Mouse (Mus musculus) urinary bladder, adult 2 months (tissue): ENCODE data around the gene Palm. TPM values are rescaled to one million over a fixed set of nuclear protein-coding genes. Genes with fewer than 3 reads are reported as not detected.

ENCODE experiments used
- DNase-seq: peaks from one replicate; pipeline ENCODE4 v3.0.0; 2022; ENCODE audit warnings: low spot score
- polyA plus RNA-seq: library from polyadenylated mRNA; depleted of rRNA; stranded (reverse); fragments of >200 nt; gene quantifications from 2 replicates; pipeline ENCODE4 v1.2.3, GENCODE M21; 2012

The Palm gene
- polyA plus RNA-seq, 1 experiment, result 52.6 TPM

DNA sequence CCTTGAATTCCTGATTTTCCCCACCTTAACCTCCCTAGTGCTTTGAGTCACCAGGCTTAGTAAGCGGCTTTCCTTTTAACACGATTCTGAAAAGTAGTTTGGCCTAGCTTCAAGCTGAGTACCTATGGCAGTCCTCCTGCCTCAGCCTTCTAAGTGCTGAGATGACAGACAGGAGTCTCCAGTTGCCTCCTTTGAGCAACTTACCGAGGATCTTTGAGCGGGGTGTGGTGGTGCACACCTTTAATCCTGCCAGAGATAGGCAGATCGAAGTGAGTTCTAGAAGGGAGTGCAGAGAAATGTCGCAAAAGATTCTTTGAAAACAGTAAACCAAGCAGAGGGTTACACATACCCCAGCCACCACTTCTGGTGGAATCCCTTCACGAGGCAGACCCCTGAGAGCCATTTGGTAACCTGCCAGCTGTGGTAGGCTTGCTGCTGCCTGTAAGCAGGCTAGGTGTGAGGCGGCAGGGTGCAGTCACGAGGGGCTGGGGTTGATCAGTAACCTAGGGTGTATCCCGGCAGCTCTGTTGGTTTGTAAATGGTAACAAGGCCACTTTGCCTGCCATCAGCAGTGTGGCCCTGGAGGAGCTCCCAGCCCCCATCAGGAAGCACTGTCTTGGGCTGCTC, 62.3 kb downstream of the Palm start:
- no peak for DNase-seq

DNA sequence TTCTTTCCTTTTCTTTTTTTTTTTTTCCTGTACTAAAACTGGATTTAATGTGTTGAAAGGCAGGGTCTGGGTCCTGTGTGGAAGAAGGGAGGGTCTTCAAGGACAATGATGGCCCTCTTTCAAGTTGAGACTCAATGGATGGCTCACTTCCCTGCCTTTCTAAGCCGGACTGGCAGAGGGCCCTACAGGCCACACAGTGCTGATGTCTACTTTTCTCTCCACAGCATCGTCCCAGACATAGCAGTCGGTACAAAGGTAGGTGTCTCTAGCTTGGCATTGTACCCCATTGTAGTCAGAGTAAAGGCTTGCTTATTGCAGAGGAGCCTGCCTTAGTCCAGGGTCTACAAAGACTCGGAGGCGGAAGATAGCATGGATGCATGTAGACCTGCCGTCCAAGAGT, 62.9 kb downstream of the Palm start:
- no peak for DNase-seq

DNA sequence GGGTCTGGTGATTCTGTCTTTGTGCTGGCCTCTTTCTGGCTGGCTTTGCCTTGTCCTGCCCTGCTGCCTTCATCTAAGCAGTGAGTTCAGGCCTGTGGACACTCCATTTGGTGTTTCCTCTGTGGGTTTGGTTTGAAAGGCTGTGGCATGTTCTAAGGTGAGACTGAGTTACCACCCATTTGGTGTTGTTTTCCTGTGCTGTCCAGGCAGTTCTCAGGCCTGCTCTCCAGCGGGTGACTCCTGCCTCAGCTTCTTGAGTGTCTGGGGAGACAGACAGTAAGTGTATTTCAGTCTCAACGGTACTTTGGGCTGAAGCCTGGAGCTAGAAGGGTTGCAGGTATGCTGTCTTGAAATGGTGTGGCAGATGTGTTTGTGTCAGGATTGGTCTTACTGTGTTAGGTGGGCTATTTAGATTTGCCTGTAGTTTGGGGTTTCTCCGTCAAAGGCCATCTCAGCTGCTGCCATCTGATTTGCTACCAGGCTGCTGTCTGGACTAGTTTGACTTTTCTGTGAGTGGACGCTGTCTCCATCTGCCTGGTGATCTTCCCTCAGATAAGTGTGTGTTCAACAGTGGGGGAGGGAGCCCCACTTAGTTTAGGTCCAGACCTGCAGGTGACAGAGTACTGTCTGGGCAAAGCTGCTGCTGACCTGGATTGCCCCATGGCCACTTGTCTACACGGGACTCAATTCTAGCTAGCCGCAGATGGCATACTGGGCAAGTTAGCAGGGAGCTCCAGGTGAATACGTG, 63.5 kb downstream of the Palm start:
- no peak for DNase-seq

DNA sequence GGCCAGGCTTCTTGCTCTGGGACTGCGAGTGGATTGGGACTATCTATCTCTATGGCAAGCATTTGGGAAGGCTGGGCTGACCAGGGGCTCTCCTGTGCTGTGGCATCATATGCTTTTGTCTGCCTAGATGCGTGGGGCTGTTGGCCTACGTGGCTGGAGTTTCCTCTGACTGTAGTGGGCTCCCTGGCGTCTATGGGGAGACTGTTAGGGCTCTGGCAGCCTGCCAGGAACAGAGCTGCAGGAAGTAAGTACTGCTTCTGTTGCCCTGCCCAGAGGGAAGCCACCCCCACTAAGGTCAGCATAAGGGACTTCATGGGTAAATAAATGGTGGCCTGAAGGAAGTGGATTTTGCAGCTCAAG, 64.1 kb downstream of the Palm start:
- no peak for DNase-seq

DNA sequence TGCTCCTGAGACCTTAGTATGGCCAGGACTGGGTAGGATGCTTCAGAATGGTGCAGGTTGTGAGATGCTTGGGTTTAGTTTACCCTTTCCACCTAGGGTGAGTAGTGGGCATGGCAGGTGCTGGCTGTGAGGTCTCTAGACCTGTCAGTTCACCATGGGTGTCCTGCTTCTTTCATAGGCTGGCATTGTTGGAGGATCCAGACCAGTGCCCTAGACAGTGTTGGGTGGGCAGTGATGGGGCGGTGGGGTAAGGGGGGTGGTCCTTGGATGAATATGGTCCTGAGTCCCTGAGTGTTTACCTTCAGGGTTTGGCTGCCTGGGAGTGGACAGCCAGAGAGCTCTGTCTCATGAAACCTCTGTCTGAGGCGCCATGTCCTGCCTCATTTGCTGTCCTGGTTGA, 64.5 kb downstream of the Palm start:
- DNase-seq, result no peak

DNA sequence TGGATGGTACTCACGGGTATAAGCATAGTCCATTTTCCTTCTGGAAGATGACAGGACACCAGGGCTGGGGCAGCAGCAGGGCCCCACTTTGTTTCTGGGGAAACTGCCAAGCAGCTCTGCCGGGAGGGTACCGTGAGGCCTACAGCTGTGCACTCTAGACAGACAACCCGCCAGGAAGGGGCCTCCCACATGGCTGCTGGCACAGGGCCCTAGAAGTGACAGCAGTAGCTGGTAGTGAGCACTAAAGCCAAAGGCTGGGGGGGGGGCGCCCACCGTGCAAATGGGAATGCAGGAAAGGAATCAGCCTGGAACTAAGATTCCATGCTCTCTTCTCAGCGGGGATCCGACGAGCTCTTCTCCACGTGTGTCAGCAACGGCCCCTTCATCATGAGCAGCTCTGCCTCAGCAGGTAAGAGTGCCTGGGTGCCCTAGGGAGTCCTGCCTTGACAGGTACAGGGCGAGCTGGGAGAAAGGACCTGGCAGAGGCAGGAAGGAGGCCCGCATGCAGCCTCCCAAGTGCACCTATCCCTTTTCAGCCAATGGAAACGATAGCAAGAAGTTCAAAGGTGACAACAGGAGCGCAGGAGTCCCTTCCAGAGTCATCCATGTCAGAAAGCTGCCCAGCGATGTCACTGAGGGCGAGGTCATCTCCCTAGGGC, 65.2 kb downstream of the Palm start:
- no peak for DNase-seq

DNA sequence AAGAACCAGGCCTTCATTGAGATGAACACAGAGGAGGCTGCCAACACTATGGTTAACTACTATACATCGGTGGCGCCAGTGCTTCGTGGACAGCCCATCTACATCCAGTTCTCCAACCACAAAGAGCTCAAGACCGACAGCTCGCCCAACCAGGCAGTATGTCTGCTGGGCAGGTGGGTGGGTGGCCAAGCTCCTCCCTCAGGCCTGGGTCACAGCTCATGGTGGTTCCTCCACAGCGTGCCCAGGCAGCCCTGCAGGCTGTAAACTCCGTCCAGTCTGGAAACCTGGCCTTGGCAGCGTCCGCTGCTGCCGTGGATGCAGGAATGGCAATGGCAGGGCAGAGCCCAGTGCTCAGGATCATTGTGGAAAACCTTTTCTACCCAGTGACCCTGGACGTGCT, 65.7 kb downstream of the Palm start:
- no peak for DNase-seq

DNA sequence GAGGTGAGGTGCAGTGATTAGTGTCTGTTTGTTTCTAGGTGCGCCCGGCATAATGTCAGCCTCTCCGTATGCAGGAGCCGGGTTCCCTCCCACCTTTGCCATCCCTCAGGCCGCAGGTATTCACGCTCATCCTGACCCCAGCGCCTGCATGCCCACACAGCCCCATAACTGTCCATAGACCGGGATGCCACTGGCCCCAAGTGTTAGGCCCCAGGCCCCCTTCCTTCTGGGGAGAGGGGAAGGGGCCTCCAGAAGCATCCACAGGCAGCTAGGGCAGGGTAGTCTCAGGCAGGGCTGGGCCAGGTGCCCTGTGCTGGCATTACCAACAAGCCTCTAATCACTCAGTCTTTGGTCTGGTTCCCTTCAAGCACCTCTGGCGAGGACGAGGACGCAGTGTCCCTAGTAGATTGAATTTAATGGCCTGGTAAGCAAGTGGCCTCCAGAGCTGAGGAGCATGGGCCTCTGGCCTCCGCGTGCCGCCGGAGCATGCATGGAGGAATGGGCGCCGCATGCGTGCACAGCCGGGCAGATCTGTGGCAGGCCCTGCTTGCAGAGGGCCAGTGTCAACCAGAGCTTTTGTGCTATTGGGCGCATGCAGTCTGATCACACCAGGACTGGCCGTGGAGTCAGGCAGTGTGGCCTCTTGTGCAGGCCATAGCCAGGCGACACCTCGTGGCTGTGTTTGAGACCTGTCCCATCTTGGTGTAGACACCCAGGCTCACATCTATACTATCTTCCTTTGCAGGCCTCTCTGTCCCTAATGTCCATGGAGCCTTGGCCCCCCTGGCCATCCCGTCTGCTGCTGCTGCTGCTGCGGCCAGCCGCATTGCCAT, 66.9 kb downstream of the Palm start:
- no peak for DNase-seq

DNA sequence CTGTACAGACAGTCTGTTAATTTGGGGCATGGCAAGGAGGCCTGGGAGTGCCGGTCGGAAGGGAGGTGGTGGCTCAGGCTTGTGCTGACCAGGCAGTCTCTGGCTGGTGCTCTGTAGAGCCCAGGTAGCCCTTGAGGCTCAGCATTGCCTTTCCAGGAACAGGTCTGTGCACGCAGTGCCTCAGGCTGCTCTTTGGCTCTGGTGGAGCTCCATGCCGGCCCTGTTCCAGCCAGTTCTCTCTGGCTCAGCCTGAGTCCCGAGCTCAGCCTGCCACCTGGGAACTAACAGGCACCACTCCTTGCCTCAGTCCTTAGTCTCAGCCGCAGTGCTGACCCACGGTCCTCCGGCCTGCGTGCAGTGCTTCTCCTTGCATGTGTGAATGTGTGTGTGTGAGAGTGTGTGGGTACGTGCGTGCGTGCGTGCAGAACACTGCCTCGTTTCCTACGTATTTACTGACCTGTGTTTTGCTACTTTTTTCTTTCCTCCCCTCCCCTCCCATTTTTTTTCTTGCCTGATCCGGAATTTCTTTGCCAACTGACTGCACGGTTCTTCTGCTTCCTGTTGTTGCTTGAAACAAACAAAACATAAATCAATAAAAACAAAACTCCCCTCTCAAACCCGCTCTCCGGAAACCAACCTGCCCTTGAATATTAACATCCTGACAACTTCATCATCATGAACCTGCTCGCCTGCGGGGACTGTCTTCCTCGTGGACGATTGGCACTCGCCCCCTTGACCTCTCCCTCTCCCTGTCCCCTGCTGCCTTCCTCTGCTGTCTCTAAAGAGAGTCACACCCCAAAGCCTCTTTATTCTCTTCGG, 68.1 kb downstream of the Palm start:
- no peak for DNase-seq

DNA sequence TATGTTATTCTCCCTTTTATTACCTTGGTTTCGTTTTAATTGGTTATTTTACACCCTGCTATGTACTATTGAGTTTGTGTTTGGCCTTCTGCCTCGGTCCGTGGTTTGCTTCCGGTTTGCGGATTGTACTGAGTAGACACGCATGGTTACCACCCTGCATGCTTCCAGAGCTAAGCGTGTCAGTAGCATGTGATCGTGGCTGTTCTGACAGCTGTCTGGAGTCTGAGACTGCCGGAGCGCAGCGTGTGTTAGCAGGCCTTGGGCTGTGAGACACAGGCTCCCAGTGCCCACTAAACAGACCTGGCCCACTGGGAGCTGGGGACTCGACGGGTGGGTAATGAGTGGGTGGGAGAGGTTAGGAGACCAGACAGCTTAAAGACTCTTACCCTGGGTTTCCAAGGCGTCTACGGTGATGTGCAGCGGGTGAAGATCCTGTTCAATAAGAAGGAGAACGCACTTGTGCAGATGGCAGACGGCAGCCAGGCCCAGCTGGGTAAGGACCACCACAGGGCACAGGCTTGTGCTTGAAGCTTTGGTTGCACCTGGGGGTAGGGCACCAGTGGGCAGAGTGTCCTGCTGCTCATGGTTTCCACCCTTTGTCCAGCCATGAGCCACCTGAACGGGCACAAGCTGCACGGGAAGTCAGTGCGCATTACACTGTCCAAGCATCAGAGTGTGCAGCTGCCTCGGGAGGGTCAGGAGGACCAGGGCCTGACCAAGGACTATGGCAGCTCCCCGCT, 68.8 kb downstream of the Palm start:
- DNase-seq, result no peak

DNA sequence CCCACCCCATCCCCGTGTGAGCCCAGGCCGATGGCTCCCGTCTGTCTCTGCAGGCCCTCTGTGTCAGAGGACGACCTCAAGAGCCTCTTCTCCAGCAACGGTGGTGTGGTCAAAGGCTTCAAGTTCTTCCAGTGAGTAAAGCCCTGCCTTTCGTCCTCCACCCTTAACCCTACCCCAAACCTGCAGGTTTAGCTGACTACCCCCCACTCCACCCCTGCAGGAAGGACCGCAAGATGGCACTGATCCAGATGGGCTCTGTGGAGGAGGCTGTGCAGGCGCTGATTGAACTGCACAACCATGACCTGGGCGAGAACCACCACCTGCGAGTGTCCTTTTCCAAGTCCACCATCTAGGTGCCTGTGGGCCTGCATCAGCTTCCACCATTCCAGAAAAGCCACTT, 69.6 kb downstream of the Palm start:
- DNase-seq, result no peak

DNA sequence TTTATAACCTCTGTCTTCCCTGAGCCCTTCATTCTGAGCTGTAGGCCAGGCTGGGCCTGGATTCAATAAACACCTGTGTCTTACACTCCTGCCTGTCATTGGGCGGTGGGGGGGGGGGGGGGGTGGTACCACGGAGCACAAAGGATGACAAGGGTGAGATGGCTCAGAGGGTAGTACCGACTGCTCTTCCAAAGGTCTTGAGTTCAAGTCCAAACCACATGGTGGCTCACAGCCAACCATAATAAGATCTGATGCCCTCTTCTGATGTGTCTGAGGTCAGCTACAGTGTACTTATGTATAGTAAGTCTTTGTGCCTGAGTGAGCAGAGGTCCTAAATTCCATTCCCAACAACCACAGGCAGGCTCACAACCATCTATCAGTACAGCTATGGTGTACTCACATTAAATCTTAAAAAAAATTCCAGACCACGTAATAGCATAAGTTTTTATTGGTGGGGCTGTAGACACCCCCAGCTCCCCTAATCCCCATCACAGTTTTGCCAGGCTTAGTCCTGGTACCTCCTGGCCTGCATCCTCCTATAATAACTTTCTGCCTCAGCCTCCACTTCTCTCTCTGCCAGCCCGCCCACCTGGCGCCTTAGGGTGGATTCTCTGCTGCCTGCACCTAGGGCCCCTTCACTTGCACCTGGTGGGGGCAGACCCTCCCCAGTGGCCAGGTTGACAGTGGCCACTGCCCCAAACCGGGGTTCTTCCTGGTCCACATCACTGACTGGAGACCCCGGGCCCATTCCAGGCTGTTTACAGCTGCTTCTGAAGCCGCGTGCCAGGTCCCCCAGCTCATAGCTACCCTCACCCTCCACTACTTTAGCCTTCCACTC, 71.2 kb downstream of the Palm start:
- no peak for DNase-seq

DNA sequence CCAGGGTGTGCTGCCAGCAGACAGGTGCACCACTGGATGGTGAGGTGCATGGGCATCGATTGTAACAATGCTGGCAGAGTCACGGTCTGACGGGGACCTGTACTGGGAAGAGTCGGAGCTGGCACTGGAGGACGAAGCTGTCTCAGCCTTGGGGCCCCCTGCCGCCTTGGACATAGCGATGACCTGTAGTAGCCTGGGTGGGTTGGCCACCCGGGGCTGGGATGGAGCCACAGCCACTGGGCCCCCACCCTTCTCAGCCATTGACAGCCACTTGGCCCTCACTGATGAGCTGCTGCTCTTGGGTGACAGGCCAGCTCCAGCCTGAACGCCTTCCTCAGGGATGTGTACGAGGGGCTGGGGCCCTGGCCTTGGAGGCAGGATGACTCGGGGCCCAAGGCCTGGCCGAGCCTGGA, 71.8 kb downstream of the Palm start:
- no peak for DNase-seq

DNA sequence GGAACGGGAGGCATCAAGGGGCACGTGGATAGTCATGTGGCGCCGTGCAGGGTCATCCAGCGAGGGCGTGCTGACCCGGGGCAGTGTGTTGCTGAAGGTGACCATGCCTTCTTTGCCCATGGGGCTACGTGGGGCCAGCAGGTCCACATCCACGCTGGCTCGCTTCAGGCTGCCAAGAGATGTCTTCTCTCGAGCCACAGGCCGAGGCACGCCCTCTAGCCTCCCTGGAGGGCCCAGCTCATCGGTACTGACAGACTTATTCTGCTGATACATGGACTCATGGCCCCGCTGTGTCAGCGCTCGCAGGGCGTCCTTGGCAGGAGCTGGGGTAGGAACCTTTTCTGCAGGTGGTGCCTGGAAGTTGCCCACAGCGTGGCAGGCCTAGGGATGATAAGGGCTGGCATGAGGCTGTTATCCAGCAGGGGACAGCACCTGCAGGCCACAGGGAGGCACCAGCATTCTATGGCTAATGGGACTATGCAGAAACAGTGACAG, 72.5 kb downstream of the Palm start:
- DNase-seq, result no peak

DNA sequence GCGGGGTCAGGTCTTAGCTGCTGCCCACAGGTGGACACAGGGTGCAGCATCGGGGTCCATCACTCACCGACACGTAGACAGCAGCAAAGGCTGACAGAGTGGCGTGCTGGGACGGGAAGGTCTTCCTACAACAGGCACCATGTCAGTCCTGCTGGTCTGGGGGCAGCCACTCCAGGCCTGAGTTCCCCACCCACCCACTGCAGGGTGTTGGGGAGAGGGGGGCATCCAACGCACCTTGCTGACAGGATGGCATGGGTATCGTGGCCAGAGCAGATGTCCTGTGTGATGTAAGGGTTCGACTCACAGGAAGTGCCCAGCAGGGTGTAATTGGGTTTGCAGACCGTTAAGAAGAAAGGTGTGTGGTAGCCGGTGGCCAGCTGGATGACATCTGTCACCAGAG, 73.2 kb downstream of the Palm start:
- no peak for DNase-seq
